Mouse (Mus musculus) v-Abl transformed pro-B cells (cell line): Measurements from ENCODE around the gene Tubd1.

Source experiments
- in situ Hi-C, 2 experiments: fragments of 400-800 bp; cut with MboI; formaldehyde crosslinking; loops; one replicate each; pipeline ENCODE4 v1.15.1; 2025; ENCODE audit not compliant: unreplicated experiment in 2 of 2

Gene Tubd1

GRCm38 (mm10) chr11:86547412-86547811 is 2.6 kb downstream of the Tubd1 start:
- in situ Hi-C loops, result no loop called here

DNA sequence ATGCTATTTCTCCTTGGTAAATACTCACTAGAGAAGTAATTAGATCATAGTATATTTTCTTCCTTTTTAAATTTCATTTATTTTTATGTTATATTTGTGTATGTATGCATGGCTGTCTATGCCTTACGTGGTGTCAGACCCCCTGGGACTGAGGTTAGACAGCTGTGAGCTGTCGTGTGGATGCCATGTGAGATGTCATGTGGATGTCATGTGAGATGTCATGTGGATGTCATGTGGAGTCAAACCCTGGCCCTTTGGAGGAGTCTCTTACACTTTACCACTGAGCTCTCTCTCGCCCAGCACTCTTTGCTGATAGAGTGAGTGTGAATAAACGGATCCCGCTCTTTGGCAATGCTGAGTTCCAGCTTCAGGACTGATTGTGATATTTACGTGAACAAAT is 8.7 kb downstream of the Tubd1 start:
- in situ Hi-C loops, result no loop called here

GRCm38 (mm10) chr11:86558258-86558657 is 13.5 kb downstream of the Tubd1 start:
- in situ Hi-C loops, result no loop called here

DNA sequence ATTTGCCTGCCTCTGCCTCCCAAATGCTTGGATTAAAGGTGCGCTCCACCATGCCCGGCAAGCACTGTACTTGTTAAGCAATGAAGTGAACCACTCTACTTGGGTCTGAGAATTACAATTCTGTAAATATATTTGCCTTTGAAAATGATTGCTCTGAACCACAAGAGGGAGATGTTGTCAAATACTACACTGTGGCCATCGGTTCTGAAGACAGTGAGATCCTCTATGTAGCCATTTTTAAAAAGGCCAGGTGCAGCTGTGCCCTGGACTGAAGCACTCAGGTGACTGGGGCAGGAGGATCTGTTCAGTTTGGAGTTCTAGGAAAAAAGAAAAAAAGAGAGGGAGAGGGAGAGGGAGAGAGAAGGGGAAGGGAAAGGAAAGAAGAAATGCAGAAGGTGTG is 23.6 kb downstream of the Tubd1 start:
- in situ Hi-C loops, result loop anchor here (5.0 kb wide), 2 partner anchors 89 to 444 kb away; no protein-coding TSS in a partner anchor

GRCm38 (mm10) chr11:86570261-86570746 is 25.5 kb downstream of the Tubd1 start:
- in situ Hi-C loops, result no loop called here

DNA sequence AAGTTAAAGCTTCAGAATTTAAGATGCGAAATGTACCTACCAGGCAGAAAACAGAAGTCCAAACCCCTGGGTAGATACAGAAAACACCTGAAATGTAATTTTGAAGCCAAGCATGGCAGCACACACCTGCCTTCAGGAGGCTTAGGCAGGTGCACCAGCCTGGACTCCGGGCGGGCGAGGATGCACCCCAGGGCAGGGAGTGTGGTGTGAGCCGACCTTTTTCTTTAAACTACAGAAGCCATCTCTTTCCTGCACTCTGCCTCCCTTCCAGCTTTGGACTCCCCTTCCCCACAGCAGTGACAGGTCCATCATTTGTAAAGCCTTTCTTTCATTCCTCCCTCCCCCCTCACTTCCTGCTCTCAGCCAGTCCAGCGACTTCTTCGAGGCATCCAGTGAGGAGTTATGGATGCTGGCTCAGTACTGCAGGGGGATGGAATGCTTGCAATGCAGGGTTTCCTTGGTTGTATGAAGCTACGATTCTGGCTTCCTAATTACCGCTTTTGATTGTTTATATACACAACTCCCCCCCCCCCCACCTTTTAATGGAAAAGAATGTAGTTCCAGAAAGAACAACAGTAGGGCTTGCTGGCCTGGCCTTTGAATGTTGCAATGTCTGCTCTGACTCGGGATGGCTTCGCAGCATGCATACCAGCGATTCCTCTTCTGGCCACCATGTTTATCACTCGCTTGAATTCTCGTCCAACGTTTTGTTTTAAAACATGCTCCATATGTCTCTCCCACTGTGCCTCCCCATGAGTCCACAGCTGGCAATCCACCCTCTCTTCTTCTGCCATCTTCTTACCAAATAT is 26.5 kb downstream of the Tubd1 start:
- in situ Hi-C loops, result no loop called here

DNA sequence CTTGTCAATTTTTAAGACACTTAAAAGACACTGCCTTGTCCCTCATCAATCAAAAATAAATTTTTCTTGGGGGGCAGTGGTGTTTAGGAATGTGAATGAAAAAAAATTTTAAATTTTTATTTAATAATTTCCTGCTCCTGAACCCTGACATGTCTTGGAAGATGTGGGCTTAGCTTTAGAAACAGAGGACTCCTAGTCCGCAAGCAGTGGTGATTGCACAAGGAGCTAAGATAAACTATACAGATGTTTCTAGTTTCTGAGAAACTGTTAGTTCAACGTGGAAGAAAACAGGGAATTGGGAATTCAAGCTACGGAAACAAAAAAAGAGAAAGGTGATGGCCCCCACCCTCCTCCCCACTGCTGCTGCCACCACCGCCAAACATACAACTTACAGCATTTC is 27.1 kb downstream of the Tubd1 start:
- in situ Hi-C loops, result no loop called here

DNA sequence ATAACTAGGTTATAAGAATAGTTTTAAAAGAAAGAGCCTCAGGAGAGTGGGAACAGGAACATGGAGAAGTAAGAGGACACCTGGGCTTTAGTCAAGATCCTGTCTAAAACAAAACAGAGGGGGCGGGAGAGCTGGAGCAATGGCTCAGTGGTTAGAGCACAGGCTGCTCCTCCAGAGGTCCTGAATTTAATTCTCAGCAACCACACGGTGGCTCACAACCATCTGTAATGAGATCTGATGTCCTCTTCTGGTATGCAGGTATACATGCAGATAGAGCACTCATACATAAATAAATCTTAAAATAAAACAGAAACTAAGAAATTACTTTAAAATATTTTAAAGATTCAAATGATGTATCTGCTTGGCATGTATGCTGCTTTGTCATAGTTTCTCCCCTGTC is 27.8 kb downstream of the Tubd1 start:
- in situ Hi-C loops, result no loop called here

- in situ Hi-C loops, result no loop called here
Observed at GRCm38 (mm10) chr11:86573646-86574231, 28.9 kb downstream of the Tubd1 start.

- in situ Hi-C loops, result no loop called here
Observed at GRCm38 (mm10) chr11:86574408-86574807, 29.6 kb downstream of the Tubd1 start.

DNA sequence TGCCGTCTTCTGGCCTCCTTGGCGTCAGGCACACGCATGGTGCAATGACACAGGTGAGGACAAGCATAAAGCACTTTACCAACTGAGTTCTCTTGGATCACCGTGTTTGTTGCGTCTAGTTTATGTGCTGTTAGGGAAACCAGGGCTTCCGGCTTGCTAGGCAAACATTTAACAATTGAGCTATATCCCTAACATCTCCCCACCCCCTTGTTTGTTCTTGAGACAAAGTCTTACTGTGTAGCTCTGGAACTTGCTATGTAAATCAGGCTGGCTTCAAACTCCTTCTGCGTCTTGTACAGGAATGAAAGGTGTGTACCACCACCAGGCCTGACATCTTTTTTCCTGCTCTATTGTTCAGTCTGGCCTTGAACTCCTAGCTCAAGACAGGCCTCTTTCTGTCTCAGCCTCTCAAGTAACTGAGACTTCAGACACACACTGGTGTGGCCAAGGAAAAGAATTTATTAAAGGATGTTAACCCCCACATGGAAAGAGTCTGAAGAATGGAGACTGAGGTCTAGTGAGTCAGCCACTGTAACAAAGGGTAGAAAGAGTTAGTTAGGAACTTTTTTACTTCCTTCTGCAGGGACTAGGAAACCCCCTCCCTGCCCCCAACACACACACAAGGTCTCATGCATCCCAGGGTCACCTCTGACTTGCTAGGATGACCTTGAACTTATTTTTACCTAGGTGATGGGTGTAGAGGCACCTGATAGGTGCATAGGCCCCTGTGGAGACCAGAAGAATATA is 31.0 kb downstream of the Tubd1 start:
- in situ Hi-C loops, result no loop called here

DNA sequence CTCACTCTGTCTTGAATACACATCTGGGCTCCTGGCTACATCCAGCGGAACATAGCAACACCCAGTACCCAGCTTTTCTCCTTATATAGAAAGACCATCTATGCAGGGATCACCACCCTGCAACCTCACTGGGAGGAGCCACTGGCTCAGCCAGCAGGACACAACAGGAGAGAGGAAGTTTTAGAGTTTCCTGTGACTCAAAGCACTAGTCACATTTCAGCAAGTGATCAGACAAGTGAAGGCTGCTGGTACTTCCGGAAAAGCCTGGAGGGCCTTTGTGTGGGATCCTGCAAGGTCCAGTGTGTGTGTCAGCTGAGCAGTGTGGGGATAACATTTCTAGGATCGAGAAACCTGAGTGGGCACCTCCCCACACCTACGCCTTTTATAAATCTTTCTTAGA is 32.4 kb downstream of the Tubd1 start:
- in situ Hi-C loops, result no loop called here

DNA sequence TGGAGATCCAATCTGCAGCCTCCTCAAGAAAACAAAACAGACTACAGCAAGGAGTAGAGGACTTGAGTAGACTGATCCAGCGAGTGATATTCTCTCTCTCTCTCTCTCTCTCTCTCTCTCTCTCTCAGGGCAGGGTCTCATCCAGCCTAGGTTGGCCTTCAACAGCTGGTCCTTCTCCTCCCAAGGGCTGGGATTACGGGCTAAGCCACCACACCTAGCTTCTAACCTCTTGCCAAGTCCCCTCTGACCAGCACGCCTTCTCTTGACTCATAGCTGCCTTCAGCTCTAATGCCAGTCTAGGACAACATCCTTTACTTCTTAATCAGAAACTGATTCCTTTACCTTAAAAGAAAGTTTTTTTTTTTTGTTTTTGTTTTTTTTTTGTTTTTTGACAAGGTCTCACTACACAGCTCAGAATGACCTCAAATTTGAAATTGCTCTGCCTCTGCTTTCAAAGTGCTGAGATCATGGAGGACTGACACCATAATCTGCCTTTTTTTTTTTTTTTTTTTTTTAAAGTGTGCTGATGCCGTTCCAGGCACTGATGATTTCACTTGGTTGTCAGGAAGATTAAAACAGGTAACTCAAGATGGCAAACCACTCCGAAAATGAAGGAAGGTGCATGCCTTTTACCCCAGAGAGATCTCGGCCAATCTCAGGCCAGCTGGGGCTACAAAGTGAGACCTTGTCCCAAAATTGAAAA is 33.5 kb downstream of the Tubd1 start:
- in situ Hi-C loops, result no loop called here

- in situ Hi-C loops, result no loop called here
Observed at GRCm38 (mm10) chr11:86578809-86579730, 34.3 kb downstream of the Tubd1 start.

DNA sequence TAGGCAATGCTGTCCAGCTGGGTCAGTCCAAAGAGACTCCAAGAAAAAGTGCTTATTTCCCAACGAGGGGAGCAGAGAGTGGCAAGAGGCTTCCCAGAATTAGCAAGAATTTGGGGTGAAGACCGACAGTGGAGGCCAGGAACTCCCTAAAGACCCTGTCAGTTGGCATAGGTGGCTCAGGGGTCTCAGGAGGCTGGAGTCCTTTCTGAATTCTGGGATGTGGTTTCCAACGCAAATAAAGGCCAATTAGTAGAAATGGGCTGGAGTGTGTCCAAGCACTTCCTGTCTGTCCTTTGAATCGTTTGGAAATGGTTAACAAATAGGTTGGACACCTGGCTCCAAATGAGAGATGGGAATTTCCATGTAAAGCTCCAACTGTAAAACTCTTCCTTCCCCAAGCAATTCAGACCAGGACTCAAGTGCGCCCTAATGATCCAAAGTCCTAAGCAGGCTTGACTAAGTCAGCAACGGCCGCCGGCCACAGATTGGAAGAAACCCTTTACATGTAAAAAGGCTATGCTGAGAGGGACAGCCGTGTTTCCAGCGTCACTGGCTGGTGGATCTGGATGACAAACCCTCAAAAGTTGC is 35.0 kb downstream of the Tubd1 start:
- in situ Hi-C loops, result loop anchor here (5.0 kb wide), 2 partner anchors 42 to 177 kb away; partner anchors contain the start of gene Cltc (in 1 of the 2)

DNA sequence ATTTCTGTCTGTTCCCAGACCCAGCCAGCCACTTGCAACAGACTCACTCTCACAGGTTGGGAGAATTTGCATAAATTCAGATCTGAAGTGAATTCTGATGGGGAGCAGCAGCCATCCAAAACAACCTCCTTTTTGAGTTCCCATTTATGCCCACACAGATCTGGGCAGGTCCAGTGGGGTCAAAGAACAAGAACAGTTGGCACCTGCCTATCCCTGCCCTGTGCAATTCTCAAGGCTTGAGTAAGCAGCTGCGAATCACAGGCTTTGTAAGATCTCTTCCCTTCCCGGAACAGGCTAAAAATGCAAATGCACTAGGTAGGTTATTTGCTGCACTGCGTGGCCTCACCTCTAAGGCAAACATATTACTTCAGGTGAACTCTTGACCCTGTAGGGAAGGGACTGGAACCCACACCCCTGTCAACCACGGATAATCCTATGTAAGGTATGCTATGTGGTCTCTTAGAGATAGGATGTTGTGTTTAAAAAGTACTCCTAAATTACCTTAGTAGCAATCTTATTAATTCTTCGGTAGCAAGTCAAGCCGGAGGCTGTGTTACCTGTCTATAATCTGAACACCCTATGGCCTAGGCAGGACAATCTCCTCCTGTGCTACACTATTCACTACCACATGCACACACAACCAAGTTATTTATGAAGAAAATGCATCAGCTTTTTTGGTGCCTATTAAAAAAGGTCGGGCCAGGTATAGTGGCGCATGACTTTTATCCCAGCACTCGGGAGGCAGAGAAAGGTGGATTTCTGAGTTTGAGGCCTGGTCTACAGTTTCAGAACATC is 35.7 kb downstream of the Tubd1 start:
- in situ Hi-C loops, result loop anchor here (5.0 kb wide), 2 partner anchors 42 to 177 kb away; partner anchors contain the start of gene Cltc (in 1 of the 2)

- in situ Hi-C loops, result loop anchor here (5.0 kb wide), 2 partner anchors 41 to 176 kb away; partner anchors contain the start of gene Cltc (in 1 of the 2)
Observed at GRCm38 (mm10) chr11:86581250-86581753, 36.5 kb downstream of the Tubd1 start.

DNA sequence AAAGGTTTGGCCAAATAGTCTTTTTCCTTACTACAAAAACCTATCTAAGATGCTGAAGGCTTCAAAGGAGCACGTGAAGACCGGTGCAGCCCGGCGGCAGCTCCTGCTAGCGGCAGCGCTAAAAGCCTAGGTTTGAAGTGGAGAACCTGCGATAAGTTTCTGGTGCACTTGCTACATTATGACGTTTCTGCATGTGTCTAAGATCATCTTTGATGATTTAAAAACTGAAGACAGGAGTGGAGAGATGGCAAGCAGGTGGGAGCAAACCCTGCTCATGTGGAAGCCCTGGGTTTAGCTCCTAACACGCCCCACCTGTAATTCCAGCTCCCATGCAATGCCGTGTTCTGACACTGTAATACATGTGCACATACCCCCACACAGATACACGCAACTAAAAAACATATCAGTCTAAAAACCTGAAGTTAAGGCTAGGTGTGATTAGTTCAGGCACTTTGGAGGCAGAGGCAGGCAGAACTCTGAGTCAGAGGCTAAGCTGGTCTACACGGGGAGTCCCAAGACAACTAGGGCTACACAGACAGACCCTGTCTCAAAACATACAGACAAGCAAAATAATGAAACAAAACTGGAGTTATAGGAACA is 37.3 kb downstream of the Tubd1 start:
- in situ Hi-C loops, result loop anchor here (5.0 kb wide), 2 partner anchors 40 to 175 kb away; partner anchors contain the start of gene Cltc (in 1 of the 2)
